In genomic region chr6:84968531-84968930, GRCm38 (mm10) we compare ENCODE assay signal across 16 mouse cellular contexts.
"Had no signal": no experiment of that assay in that cellular context is flagged by ENCODE, and none has a peak within 500 bp of the region (broad histone marks: within the 10 kb centered on the region; RNA-seq: fewer than 3 reads in every experiment).

No protein-coding gene starts in this region.

- H3K4me1 ChIP-seq: lung, embryonic 15.5 days; megakaryocyte, embryonic 14.5 days; neural tube, embryonic 12.5 days; stomach, embryonic 15.5 days had no signal

- DNase-seq: lung, postnatal 14 days; lung, postnatal 36 days; right cerebral cortex, postnatal 14 days; thymus, adult 2 months; thymus, postnatal 25 days; thymus, postnatal 4 days had no signal

- H3K27ac ChIP-seq: lung, embryonic 15.5 days; macrophage; midbrain, embryonic 13.5 days; midbrain, embryonic 15.5 days; neural tube, embryonic 12.5 days; stomach, embryonic 15.5 days; stomach, postnatal 0 days had no signal

- H3K9ac ChIP-seq: lung, embryonic 15.5 days; midbrain, embryonic 13.5 days; midbrain, embryonic 15.5 days; neural tube, embryonic 12.5 days; stomach, embryonic 15.5 days had no signal

- ATAC-seq: lung, postnatal 0 days; midbrain, embryonic 13.5 days; midbrain, embryonic 15.5 days had no signal

- H3K36me3 ChIP-seq: lung, embryonic 15.5 days; midbrain, embryonic 13.5 days; midbrain, embryonic 15.5 days; neural tube, embryonic 12.5 days; stomach, embryonic 15.5 days had no signal

- H3K4me3 ChIP-seq: lung, embryonic 15.5 days; megakaryocyte, embryonic 14.5 days; midbrain, embryonic 13.5 days; midbrain, embryonic 15.5 days; neural tube, embryonic 12.5 days; stomach, embryonic 15.5 days had no signal

- H3K4me2 ChIP-seq: lung, embryonic 15.5 days; midbrain, embryonic 11.5 days; midbrain, embryonic 13.5 days; midbrain, embryonic 15.5 days; neural tube, embryonic 12.5 days; stomach, embryonic 15.5 days had no signal

- H3K27me3 ChIP-seq: lung, embryonic 15.5 days; megakaryocyte, embryonic 14.5 days; midbrain, embryonic 13.5 days; midbrain, embryonic 15.5 days; neural tube, embryonic 12.5 days; stomach, embryonic 15.5 days had no signal

- H3K9me3 ChIP-seq: lung, embryonic 15.5 days; megakaryocyte, embryonic 14.5 days; midbrain, embryonic 13.5 days; midbrain, embryonic 15.5 days; neural tube, embryonic 12.5 days; stomach, embryonic 15.5 days had no signal
